Mouse (Mus musculus) heart, embryonic 15.5 days (tissue): Measurements from ENCODE around the gene Ndufb8. TPM values are rescaled to one million over a fixed set of nuclear protein-coding genes. Genes with fewer than 3 reads are reported as not detected.

Experiments used
- ATAC-seq: fragments of 200-750 bp; cut with Nextera tagmentation; replicated peaks from 2 replicates; pipeline ENCODE4 v1.8.0; 2017; ENCODE audit warnings: low read depth, moderate TSS enrichment; ENCODE audit not compliant: insufficient number of reproducible peaks, insufficient read depth, low FRiP score
- H3K27ac ChIP-seq: fragments of 300-500 bp; sonication (generic); 2 replicates; pipeline ENCODE4 v1.5.1; 2015; ENCODE audit warnings: mild to moderate bottlenecking, inconsistent platforms
- H3K27me3 ChIP-seq: fragments of 300-500 bp; sonication (generic); 2 replicates; pipeline ENCODE4 v1.6.1; 2015; ENCODE audit warnings: inconsistent platforms
- H3K36me3 ChIP-seq: fragments of 300-500 bp; sonication (generic); 2 replicates; pipeline ENCODE4 v1.6.1; 2015; ENCODE audit warnings: mild to moderate bottlenecking, inconsistent platforms
- H3K4me1 ChIP-seq: fragments of 300-500 bp; sonication (generic); replicated peaks from 2 replicates; pipeline ENCODE4 v1.6.1; 2015; ENCODE audit warnings: inconsistent platforms
- H3K4me2 ChIP-seq: fragments of 300-500 bp; sonication (generic); 2 replicates; pipeline ENCODE4 v1.6.1; 2015; ENCODE audit warnings: inconsistent platforms, mild to moderate bottlenecking, moderate library complexity
- H3K4me3 ChIP-seq: fragments of 300-500 bp; sonication (generic); 2 replicates; pipeline ENCODE4 v1.5.1; 2015; ENCODE audit warnings: mild to moderate bottlenecking, inconsistent platforms
- H3K9ac ChIP-seq: fragments of 300-500 bp; sonication (generic); 2 replicates; pipeline ENCODE4 v1.6.1; 2015; ENCODE audit warnings: mild to moderate bottlenecking, inconsistent platforms
- H3K9me3 ChIP-seq: fragments of 300-500 bp; sonication (generic); replicated peaks from 2 replicates; pipeline ENCODE4 v1.6.1; 2016; ENCODE audit warnings: inconsistent platforms
- WGBS: fragments of 180-500 bp; shearing (Covaris S2); methylation state at CpG from one replicate; pipeline ENCODE4 v1.1.7; 2015; ENCODE audit warnings: mixed read lengths; 5-methylcytosine and 5-hydroxymethylcytosine counted together
- polyA plus RNA-seq: library from polyadenylated mRNA; unstranded; fragments of >200 nt; fragmentation: Nextera tagmentation; extraction: Ambion mirVana; gene quantifications from 2 replicates; pipeline ENCODE4 v1.2.1, GENCODE M21; 2015

Gene Ndufb8
- polyA plus RNA-seq, 1 experiment from 2014 or later: 1,069 TPM

- WGBS: 91% methylated on average over 14 of the region's 14 CpGs
- Histone ChIP-seq H3K27ac (no peak overlapping the region), H3K27me3 (no peaks in the 10 kb centered on the region), H3K4me1 (peaks cover 19% of the 10 kb centered on the region), H3K9me3 (no peaks in the 10 kb centered on the region), H3K4me3 (0 out of 2 replicates have a peak overlapping the region, but pooled peaks have one; percentile 79), H3K4me2 (peak overlapping the region; percentile 66), H3K9ac (no peak overlapping the region), H3K36me3 (peaks cover 43% of the 10 kb centered on the region)
- ATAC-seq: no peak
Measured at GRCm38 (mm10) chr19:44564006-44564405, 8.8 kb upstream of the Ndufb8 start.

GRCm38 (mm10) chr19:44562652-44563206, 7.5 kb upstream of the Ndufb8 start, which contains the start of gene Hif1an:
Gene Hif1an (plus strand): TSS chr19:44562850.
- ATAC-seq: peak; percentile 93
- Histone ChIP-seq H3K4me3 (peak within 1 kb of the TSS; percentile 79), H3K4me1 (peaks cover 19% of the 10 kb centered on the region), H3K27me3 (0 out of 2 replicates have a peak, but pooled peaks cover 3% of the 10 kb centered on the region), H3K27ac (peak within 1 kb of the TSS; percentile 77), H3K9me3 (no peaks in the 10 kb centered on the region), H3K36me3 (peaks cover 30% of the 10 kb centered on the region), H3K4me2 (peak within 1 kb of the TSS; percentile 66), H3K9ac (peak within 1 kb of the TSS; percentile 79)
- WGBS: under 1% methylated on average over 33 of the region's 33 CpGs

- no peak for ATAC-seq
- H3K27me3 ChIP-seq: 0 out of 2 replicates have a peak, but pooled peaks cover 4% of the 10 kb centered on the region
- H3K36me3 ChIP-seq: peaks cover 42% of the 10 kb centered on the region
- peak overlapping the region; percentile 82 for H3K9ac ChIP-seq
- 4% methylated on average over 8 of the region's 8 CpGs for WGBS
- H3K27ac ChIP-seq: peak overlapping the region; percentile 80
- peaks cover 12% of the 10 kb centered on the region for H3K4me1 ChIP-seq
- no peaks in the 10 kb centered on the region for H3K9me3 ChIP-seq
- peak overlapping the region; percentile 81 for H3K4me2 ChIP-seq
- peak overlapping the region; percentile 73 for H3K4me3 ChIP-seq
Measured at GRCm38 (mm10) chr19:44554490-44554860, 765 bp downstream of the Ndufb8 start.

- H3K9ac ChIP-seq: no peak overlapping the region
- no peak overlapping the region for H3K27ac ChIP-seq
- H3K36me3 ChIP-seq: peaks cover 54% of the 10 kb centered on the region
- H3K4me2 ChIP-seq: peak overlapping the region; percentile 81; the same call in 1 of the 2 replicates
- H3K4me1 ChIP-seq: peaks cover 12% of the 10 kb centered on the region
- H3K9me3 ChIP-seq: no peaks in the 10 kb centered on the region
- 0 out of 2 replicates have a peak, but pooled peaks cover 4% of the 10 kb centered on the region for H3K27me3 ChIP-seq
- no peak overlapping the region for H3K4me3 ChIP-seq
- no peak for ATAC-seq
- 89% methylated on average over 4 of the region's 4 CpGs for WGBS
Measured at GRCm38 (mm10) chr19:44553286-44553685, 2.0 kb downstream of the Ndufb8 start.

- H3K9me3 ChIP-seq: no peaks in the 10 kb centered on the region
- H3K27me3 ChIP-seq: 0 out of 2 replicates have a peak, but pooled peaks cover under 1% of the 10 kb centered on the region
- WGBS: 93% methylated on average over 4 of the region's 4 CpGs
- no peak within 1 kb of the TSS; the same call in 1 of the 2 replicates for H3K9ac ChIP-seq
- ATAC-seq: no peak
- H3K4me2 ChIP-seq: peak within 1 kb of the TSS; percentile 81
- peaks cover 59% of the 10 kb centered on the region for H3K36me3 ChIP-seq
- H3K4me1 ChIP-seq: peaks cover 12% of the 10 kb centered on the region
- H3K27ac ChIP-seq: no peak within 1 kb of the TSS
- peak within 1 kb of the TSS; percentile 73; the same call in 1 of the 2 replicates for H3K4me3 ChIP-seq
Measured at GRCm38 (mm10) chr19:44552731-44553130, 2.5 kb downstream of the Ndufb8 start, which contains the start of gene Gm20538. Gene Gm20538 (minus strand): TSS chr19:44552831.

- Histone ChIP-seq H3K9ac (peak within 1 kb of the TSS; percentile 65), H3K27ac (peak within 1 kb of the TSS; percentile 8; the same call in 1 of the 2 replicates), H3K4me2 (peak within 1 kb of the TSS; percentile 71), H3K9me3 (no peaks in the 10 kb centered on the region), H3K4me1 (peaks cover 9% of the 10 kb centered on the region), H3K27me3 (peaks cover 4% of the 10 kb centered on the region; the same call in 1 of the 2 replicates), H3K36me3 (peaks cover 28% of the 10 kb centered on the region), H3K4me3 (peak within 1 kb of the TSS; percentile 58)
- WGBS: 1% methylated on average over 47 of the region's 47 CpGs
- peak; percentile 75 for ATAC-seq
Measured at GRCm38 (mm10) chr19:44545321-44546041, 9.8 kb downstream of the Ndufb8 start, which contains the start of gene Sec31b. Gene Sec31b (minus strand): TSS chr19:44545864.

- ATAC-seq: 0 out of 2 replicates have a peak, but pooled peaks have one; percentile 47
Measured at GRCm38 (mm10) chr19:44544775-44545174, 10.5 kb downstream of the Ndufb8 start.

GRCm38 (mm10) chr19:44544372-44544771, 10.9 kb downstream of the Ndufb8 start:
- Histone ChIP-seq H3K4me2 (peak overlapping the region; percentile 71; the same call in 1 of the 2 replicates), H3K27me3 (peaks cover 4% of the 10 kb centered on the region; the same call in 1 of the 2 replicates), H3K4me3 (no peak overlapping the region), H3K4me1 (peaks cover 9% of the 10 kb centered on the region), H3K9me3 (0 out of 2 replicates have a peak, but pooled peaks cover 4% of the 10 kb centered on the region), H3K27ac (no peak overlapping the region), H3K9ac (no peak overlapping the region), H3K36me3 (peaks cover 16% of the 10 kb centered on the region)
- ATAC-seq: no peak
- 65% methylated on average over 10 of the region's 10 CpGs for WGBS

More at GRCm38 (mm10) chr19:44544775-44545174, 10.5 kb downstream of the Ndufb8 start:
- peak overlapping the region; percentile 58 for H3K4me3 ChIP-seq
- H3K27me3 ChIP-seq: peaks cover 4% of the 10 kb centered on the region; the same call in 1 of the 2 replicates
- no peak overlapping the region for H3K27ac ChIP-seq
- WGBS: 3% methylated on average over 13 of the region's 13 CpGs
- peak overlapping the region; percentile 71 for H3K4me2 ChIP-seq
- peaks cover 9% of the 10 kb centered on the region for H3K4me1 ChIP-seq
- 0 out of 2 replicates have a peak overlapping the region, but pooled peaks have one; percentile 65 for H3K9ac ChIP-seq
- H3K9me3 ChIP-seq: 0 out of 2 replicates have a peak, but pooled peaks cover 4% of the 10 kb centered on the region
- H3K36me3 ChIP-seq: peaks cover 20% of the 10 kb centered on the region

- Histone ChIP-seq H3K4me1 (peaks cover 9% of the 10 kb centered on the region), H3K27me3 (peaks cover 4% of the 10 kb centered on the region; the same call in 1 of the 2 replicates), H3K27ac (no peak overlapping the region), H3K4me3 (no peak overlapping the region), H3K9me3 (0 out of 2 replicates have a peak, but pooled peaks cover 4% of the 10 kb centered on the region), H3K36me3 (peaks cover under 1% of the 10 kb centered on the region; the same call in 1 of the 2 replicates), H3K9ac (no peak overlapping the region), H3K4me2 (no peak overlapping the region)
- WGBS: 86% methylated on average over 8 of the region's 8 CpGs
- ATAC-seq: no peak
Measured at GRCm38 (mm10) chr19:44542694-44543178, 12.5 kb downstream of the Ndufb8 start.

- no peak overlapping the region for H3K4me3 ChIP-seq
- 76% methylated on average over 8 of the region's 8 CpGs for WGBS
- ATAC-seq: no peak
- H3K27ac ChIP-seq: no peak overlapping the region
- no peaks in the 10 kb centered on the region for H3K4me1 ChIP-seq
- 0 out of 2 replicates have a peak, but pooled peaks cover 4% of the 10 kb centered on the region for H3K9me3 ChIP-seq
- H3K36me3 ChIP-seq: no peaks in the 10 kb centered on the region
- H3K9ac ChIP-seq: no peak overlapping the region
- H3K4me2 ChIP-seq: no peak overlapping the region
- 0 out of 2 replicates have a peak, but pooled peaks cover 6% of the 10 kb centered on the region for H3K27me3 ChIP-seq
Measured at GRCm38 (mm10) chr19:44537416-44537815, 17.8 kb downstream of the Ndufb8 start.

GRCm38 (mm10) chr19:44535376-44535775, 19.9 kb downstream of the Ndufb8 start:
- Histone ChIP-seq H3K36me3 (no peaks in the 10 kb centered on the region), H3K9me3 (0 out of 2 replicates have a peak, but pooled peaks cover 4% of the 10 kb centered on the region), H3K27me3 (peaks cover 10% of the 10 kb centered on the region; the same call in 1 of the 2 replicates), H3K4me1 (no peaks in the 10 kb centered on the region), H3K4me2 (no peak overlapping the region), H3K27ac (no peak overlapping the region), H3K4me3 (no peak overlapping the region), H3K9ac (no peak overlapping the region)
- ATAC-seq: no peak
- WGBS: 31% methylated on average over 3 of the region's 3 CpGs
